1 mouse cellular context compared by ENCODE assay signal in genomic region chr1:31222564-31222963, GRCm38 (mm10).
TF ChIP-seq lines count a peak whose summit lies in the region.

TSS of gene 4931428L18Rik (minus strand) at chr1:31222684.
TSS of gene Pih1d3 (plus strand) at chr1:31222838.

TF ChIP-seq in CH12.LX, 34 proteins besides CTCF, POLR2A, EP300 and RAD21 (continued from another document):
- no peak for TF ChIP-seq USF2 (conservative IDR thresholded peaks at IDR 0.05; ENCODE audit: low read depth, low read length)
- TF ChIP-seq MYC (IDR thresholded peaks at IDR 0.05; ENCODE audit: low read depth, low read length), result no peak
- no peak for TF ChIP-seq NRF1 (IDR thresholded peaks at IDR 0.05; ENCODE audit: low read depth, low read length)
- TF ChIP-seq NELFE (IDR thresholded peaks at IDR 0.05; ENCODE audit: low read depth, low read length), result no peak
- TF ChIP-seq PAX5 (IDR thresholded peaks at IDR 0.05; ENCODE audit: low read length), result no peak
- TF ChIP-seq ELF1 (IDR thresholded peaks at IDR 0.05; ENCODE audit: low read depth, low read length), result peak; percentile 84
- no peak for TF ChIP-seq POLR2AphosphoS2 (IDR thresholded peaks at IDR 0.05; ENCODE audit: low read depth, low read length)
- no peak for TF ChIP-seq CHD1 (IDR thresholded peaks at IDR 0.05; ENCODE audit: low read depth, low read length)
- no peak for TF ChIP-seq IRF4 (IDR thresholded peaks at IDR 0.05; ENCODE audit: low read depth, low read length)
- no peak for TF ChIP-seq JUND (conservative IDR thresholded peaks at IDR 0.05; ENCODE audit: low read depth, low read length)
- no peak for TF ChIP-seq CHD2 (IDR thresholded peaks at IDR 0.05; ENCODE audit: low read length)
- TF ChIP-seq USF1 (IDR thresholded peaks at IDR 0.05; ENCODE audit: low read depth, low read length), result no peak
- no peak for TF ChIP-seq E2F4 (IDR thresholded peaks at IDR 0.05; ENCODE audit: insufficient replicate concordance, low read depth, low read length)
- TF ChIP-seq MAFK (IDR thresholded peaks at IDR 0.05; ENCODE audit: insufficient replicate concordance, low read length), result no peak
- TF ChIP-seq TBP (conservative IDR thresholded peaks at IDR 0.05; ENCODE audit: low read depth, low read length), result peak; percentile 56; the same call in 1 of the 2 replicates
- peak; percentile 28; the same call in 1 of the 2 replicates for TF ChIP-seq HCFC1 (IDR thresholded peaks at IDR 0.05; ENCODE audit: low read depth, low read length)
- no peak for TF ChIP-seq ZKSCAN1 (IDR thresholded peaks at IDR 0.05; ENCODE audit: borderline replicate concordance, low read depth, low read length)
- no peak for TF ChIP-seq ZMIZ1 (IDR thresholded peaks at IDR 0.05; ENCODE audit: low read depth, low read length)
